Mouse (Mus musculus): ENCODE data around the gene Tlnrd1.

- TF ChIP-seq CTCF (IDR thresholded peaks at IDR 0.05; ENCODE audit: low read depth, low read length), result no peak
- no peak for TF ChIP-seq TAL1 (conservative IDR thresholded peaks at IDR 0.05; ENCODE audit: low read depth, low read length)
- no peak for TF ChIP-seq POLR2AphosphoS5 (IDR thresholded peaks at IDR 0.05; ENCODE audit: insufficient replicate concordance, low read depth, low read length)
- no peak for TF ChIP-seq GATA1 (IDR thresholded peaks at IDR 0.05; ENCODE audit: borderline replicate concordance, low read length)
- no peak for TF ChIP-seq GATA2 (IDR thresholded peaks at IDR 0.05; ENCODE audit: borderline replicate concordance, low read depth, low read length)
These were observed 24.6 kb downstream of the Tlnrd1 start for GRCm38 (mm10) chr7:83859378-83860083.

Data from G1E (cell line).